Mouse (Mus musculus) layer of hippocampus, adult 8-10 months (tissue): ENCODE results near the gene Ndufs4. TPM values are rescaled to one million over a fixed set of nuclear protein-coding genes. Genes with fewer than 3 reads are reported as not detected.
"Not testable (repeated sequence)": the region's sequence is repeated elsewhere in the genome, so short reads cannot be mapped to it uniquely, and the experiment has no call there.

Source experiments
- DNase-seq, 2 experiments: peaks; one replicate each; pipeline ENCODE4 v3.0.0; 2022; ENCODE audit warnings: low spot score in 2 of 2
- total RNA-seq, 4 experiments: library from RNA; stranded (reverse); gene quantifications; 2 replicates each; pipeline ENCODE4 v1.2.4; 2022

Gene Ndufs4
- total RNA-seq, 4 experiments from 2014 or later, result 126 to 143 (median 141) TPM

GRCm38 (mm10) chr13:114344220-114344973, 43.7 kb downstream of the Ndufs4 start:
- DNase-seq, result no peak

GRCm38 (mm10) chr13:114343001-114343400, 45.1 kb downstream of the Ndufs4 start:
- no peak for DNase-seq

- no peak for DNase-seq
These were observed 68.1 kb downstream of the Ndufs4 start for GRCm38 (mm10) chr13:114319835-114320389.

- no peak for DNase-seq
These were observed 68.9 kb downstream of the Ndufs4 start for GRCm38 (mm10) chr13:114319136-114319535.

- DNase-seq, result no peak
These were observed 72.7 kb downstream of the Ndufs4 start for GRCm38 (mm10) chr13:114315374-114315773.

- no peak for DNase-seq
These were observed 73.1 kb downstream of the Ndufs4 start for GRCm38 (mm10) chr13:114314953-114315352.

- no peak for DNase-seq
These were observed 77.5 kb downstream of the Ndufs4 start for GRCm38 (mm10) chr13:114310591-114310990.

GRCm38 (mm10) chr13:114304684-114305083, 83.4 kb downstream of the Ndufs4 start:
- DNase-seq, result no peak

- DNase-seq, result no peak
These were observed 84.4 kb downstream of the Ndufs4 start for GRCm38 (mm10) chr13:114303466-114304175.

- DNase-seq, result no peak
These were observed 90.3 kb downstream of the Ndufs4 start for GRCm38 (mm10) chr13:114297761-114298160.

GRCm38 (mm10) chr13:114296556-114296955, 91.5 kb downstream of the Ndufs4 start:
- no peak for DNase-seq

GRCm38 (mm10) chr13:114289411-114289810, 98.6 kb downstream of the Ndufs4 start:
- no peak for DNase-seq

GRCm38 (mm10) chr13:114288511-114288910, 99.5 kb downstream of the Ndufs4 start:
- no peak for DNase-seq

GRCm38 (mm10) chr13:114278690-114279089, 109.4 kb downstream of the Ndufs4 start:
- DNase-seq, result not testable (repeated sequence)

GRCm38 (mm10) chr13:114277277-114277676, 110.8 kb downstream of the Ndufs4 start:
- DNase-seq, result no peak

GRCm38 (mm10) chr13:114271410-114272105, 116.5 kb downstream of the Ndufs4 start:
- no peak for DNase-seq

- no peak for DNase-seq
These were observed 120.3 kb downstream of the Ndufs4 start for GRCm38 (mm10) chr13:114267741-114268140.

- no peak for DNase-seq
These were observed 127.4 kb downstream of the Ndufs4 start for GRCm38 (mm10) chr13:114260486-114261205.

GRCm38 (mm10) chr13:114254697-114255096, 133.4 kb downstream of the Ndufs4 start:
- no peak for DNase-seq
